Mouse (Mus musculus): ENCODE results near the gene Fam169b.

Fam169b gene

GRCm38 (mm10) chr7:68318979-68319378 lies 45.3 kb downstream of the Fam169b start:
- no peak for DNase-seq (ENCODE audit: low read depth, low spot score)

DNA sequence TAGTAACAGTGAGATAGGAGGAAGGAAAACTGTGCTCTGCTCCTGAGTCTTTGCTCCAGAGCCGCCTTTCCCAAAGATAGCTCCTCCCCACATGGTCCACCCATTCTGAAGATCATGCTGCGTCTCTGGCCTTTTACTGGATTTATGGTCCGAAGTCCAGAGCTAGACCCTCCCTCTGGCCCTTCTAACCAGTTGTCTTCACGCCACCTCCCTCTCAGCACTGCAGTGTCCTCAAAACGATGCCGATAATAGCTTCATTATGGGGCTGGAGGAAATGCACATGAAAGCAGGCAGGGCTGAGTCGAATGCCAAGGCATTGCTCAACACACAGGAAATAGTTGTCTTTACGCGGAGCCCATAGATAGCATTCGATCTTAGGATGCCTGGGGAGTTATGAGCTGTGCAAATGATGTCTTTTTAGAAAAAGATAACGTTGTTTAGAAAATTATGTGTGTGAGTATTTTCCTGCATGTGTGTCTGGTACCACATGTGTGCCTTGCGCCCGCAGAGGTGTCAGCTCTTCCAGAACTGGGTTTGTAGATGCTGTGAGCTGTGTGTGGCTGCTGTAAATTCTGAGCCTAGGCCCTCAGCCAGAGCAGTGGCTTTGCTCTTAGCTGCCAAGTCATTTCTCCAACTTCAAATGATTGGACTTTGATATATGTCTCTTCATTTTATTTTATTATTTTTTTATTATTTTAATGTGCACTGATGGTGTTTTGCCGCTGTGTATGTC lies 46.6 kb downstream of the Fam169b start:
- DNase-seq (ENCODE audit: low read depth, low spot score): no peak

DNA sequence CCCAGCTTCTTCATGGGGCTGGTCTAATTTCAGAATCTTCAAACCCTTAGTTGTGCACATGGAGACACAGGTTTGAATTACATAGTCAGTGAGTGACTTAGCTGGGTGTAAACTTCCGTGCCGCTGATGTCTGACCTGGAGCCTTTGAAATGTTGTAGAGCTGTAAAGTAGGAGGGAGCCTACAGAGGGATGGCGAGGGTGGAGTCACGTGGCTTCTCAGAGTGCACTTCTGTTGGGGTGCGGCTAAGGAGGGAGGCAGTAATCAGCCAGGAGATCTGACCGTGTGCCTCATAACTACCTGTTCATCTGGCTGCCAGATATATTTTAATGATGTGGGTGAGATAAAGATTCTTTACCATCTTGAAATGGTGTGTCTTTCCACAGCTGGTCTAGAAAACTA lies 49.4 kb downstream of the Fam169b start:
- DNase-seq (ENCODE audit: low read depth, low spot score): no peak

GRCm38 (mm10) chr7:68326190-68326722 lies 52.6 kb downstream of the Fam169b start:
- DNase-seq (ENCODE audit: low read depth, low spot score): no peak

- no peak for DNase-seq (ENCODE audit: low read depth, low spot score)
Measured at GRCm38 (mm10) chr7:68329000-68329399, 55.4 kb downstream of the Fam169b start.

DNA sequence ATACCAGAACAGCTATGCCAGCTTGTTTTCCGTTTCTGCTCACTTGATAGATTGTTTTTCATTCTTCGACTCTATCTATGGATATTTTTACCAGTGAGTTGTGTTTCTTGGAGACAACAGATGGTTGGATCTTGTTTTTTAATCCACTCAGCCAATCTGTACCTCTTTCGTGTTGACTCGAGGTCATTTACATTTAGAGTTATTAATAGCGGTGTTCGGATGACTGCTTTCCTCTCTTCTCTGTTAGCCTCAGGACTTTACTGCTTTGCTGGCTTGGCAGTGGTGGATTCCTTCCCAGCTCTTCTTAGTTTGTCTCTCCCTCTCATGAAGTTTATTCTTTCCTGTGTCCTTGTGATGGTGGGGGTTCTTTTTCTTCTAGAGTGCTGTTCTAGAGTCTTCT lies 59.2 kb downstream of the Fam169b start:
- DNase-seq (ENCODE audit: low read depth, low spot score): no peak

- DNase-seq (ENCODE audit: low read depth, low spot score): no peak
Measured at GRCm38 (mm10) chr7:68337080-68337781, 63.6 kb downstream of the Fam169b start.

GRCm38 (mm10) chr7:68338680-68339079 lies 65.0 kb downstream of the Fam169b start:
- DNase-seq (ENCODE audit: low read depth, low spot score): no peak

DNA sequence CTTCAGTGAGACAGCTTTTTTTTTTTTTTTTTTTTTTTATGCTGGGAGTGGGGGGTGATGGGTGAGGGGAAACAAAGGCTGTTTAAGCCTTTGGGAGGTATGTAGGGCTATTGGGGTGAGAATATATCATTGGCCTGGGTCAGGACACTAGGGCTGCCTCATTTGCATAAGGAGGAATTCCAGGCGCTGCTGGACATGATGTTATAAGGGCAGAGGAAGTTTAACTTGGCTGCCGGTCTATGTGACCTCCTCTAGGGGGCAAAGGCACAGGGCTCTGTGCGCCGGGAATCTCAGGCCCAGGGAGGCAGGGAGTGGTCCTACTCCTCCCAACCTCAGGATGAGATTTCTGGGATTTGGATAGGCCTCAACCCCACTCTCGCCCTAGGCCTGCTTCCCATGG lies 70.9 kb downstream of the Fam169b start:
- DNase-seq (ENCODE audit: low read depth, low spot score): no peak

- DNase-seq (ENCODE audit: low read depth, low spot score): no peak
Measured at GRCm38 (mm10) chr7:68345963-68346362, 72.3 kb downstream of the Fam169b start.

- DNase-seq (ENCODE audit: low read depth, low spot score): no peak
Measured at GRCm38 (mm10) chr7:68355325-68356076, 81.9 kb downstream of the Fam169b start.

- DNase-seq (ENCODE audit: low read depth, low spot score): peak; percentile 51
Measured at GRCm38 (mm10) chr7:68357407-68357806, 83.8 kb downstream of the Fam169b start.

GRCm38 (mm10) chr7:68362609-68363008 lies 89.0 kb downstream of the Fam169b start:
- no peak for DNase-seq (ENCODE audit: low read depth, low spot score)

DNA sequence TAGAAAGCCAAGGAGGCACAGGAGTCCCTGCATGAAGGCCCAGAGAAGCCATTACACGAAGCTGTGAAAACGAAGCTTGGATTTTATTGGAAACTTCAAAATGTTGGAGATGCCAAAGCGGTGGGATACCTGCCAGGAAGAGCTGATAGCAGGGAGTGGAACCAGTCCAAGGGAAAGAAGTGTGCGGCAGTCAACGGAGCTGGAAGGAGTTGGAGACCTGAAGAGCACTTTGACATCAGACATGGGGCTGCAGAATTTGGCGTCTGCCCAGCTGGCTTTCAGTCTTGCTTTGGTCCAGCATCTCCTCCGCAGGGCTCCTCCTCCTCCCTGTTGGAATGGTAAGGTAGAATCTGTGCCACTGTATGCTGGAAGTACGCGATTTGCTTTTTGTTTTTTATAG lies 92.1 kb downstream of the Fam169b start:
- DNase-seq (ENCODE audit: low read depth, low spot score): no peak

GRCm38 (mm10) chr7:68368948-68369347 lies 95.3 kb downstream of the Fam169b start:
- DNase-seq (ENCODE audit: low read depth, low spot score): no peak

- peak; percentile 77 for DNase-seq (ENCODE audit: low read depth, low spot score)
Measured at GRCm38 (mm10) chr7:68369694-68370093, 96.1 kb downstream of the Fam169b start.

GRCm38 (mm10) chr7:68374109-68374857 lies 100.6 kb downstream of the Fam169b start:
- peak; percentile 79 for DNase-seq (ENCODE audit: low read depth, low spot score)

- DNase-seq (ENCODE audit: low read depth, low spot score): no peak
Measured at GRCm38 (mm10) chr7:68382187-68382586, 108.5 kb downstream of the Fam169b start.

DNA sequence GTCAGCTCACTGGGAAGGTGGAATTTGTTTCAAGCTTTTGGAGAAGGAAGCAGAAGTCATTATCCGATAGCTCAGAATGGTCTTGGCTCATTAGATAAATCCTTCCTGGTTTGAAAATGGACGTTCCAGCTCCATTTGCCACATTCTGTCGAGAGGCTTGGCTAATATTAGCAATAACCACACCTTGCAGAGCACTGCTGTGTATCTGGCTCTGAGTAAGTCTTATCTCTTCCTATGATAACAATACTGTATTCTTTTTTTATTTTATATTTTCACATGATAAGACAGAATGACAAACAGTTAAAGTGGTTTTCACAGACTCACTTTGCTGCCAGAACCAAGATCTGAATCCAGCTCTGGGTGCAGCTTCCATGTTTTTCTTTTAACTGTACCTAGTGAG lies 113.1 kb downstream of the Fam169b start:
- DNase-seq (ENCODE audit: low read depth, low spot score): no peak

- DNase-seq (ENCODE audit: low read depth, low spot score): no peak
Measured at GRCm38 (mm10) chr7:68395707-68396333, 122.2 kb downstream of the Fam169b start.

DNA sequence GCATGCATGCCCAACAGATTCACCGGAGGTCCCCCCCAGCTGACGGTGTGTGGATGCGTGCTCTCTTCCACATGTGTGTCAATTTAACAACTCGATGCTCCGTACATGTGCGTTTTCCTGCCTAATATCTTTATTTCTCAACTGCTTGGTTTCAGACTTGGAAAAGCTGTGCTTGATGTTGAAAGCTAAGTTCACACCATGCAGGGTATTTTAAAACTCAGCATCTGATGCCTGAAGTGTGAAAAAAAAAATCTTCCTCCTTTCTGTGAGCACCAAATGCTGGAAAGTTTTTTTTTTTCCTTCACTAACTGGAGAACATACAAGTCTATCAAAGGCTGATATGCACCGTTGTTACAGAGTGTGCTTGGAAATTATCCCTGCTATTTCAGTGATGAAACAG lies 126.9 kb downstream of the Fam169b start:
- no peak for DNase-seq (ENCODE audit: low read depth, low spot score)

All from embryo, embryonic 11.5 days (tissue).